Mouse (Mus musculus): Measurements from ENCODE around the gene Fhad1. TPM values are rescaled to one million over a fixed set of nuclear protein-coding genes. Genes with fewer than 3 reads are reported as not detected.

Fhad1 gene
- polyA plus RNA-seq, 1 experiment from 2014 or later = 4.9 TPM

- H3K9ac ChIP-seq (ENCODE audit: low read length) = no peak overlapping the region
- 0 out of 2 replicates have a peak overlapping the region, but pooled peaks have one; percentile 30 for H3K27ac ChIP-seq (replicated peaks)
- H3K36me3 ChIP-seq (ENCODE audit: control insufficient read depth, insufficient read depth, low read length) = peaks cover 7% of the 10 kb centered on the region
- H3K4me1 ChIP-seq (replicated peaks; ENCODE audit: control insufficient read depth, insufficient read depth) = no peaks in the 10 kb centered on the region
- WGBS = 56% methylated on average over 20 of the region's 20 CpGs
- H3K4me3 ChIP-seq (ENCODE audit: low read depth, low read length) = no peak overlapping the region
- no peaks in the 10 kb centered on the region for H3K27me3 ChIP-seq (ENCODE audit: control insufficient read depth, insufficient read depth, low read length)
- no peak for ATAC-seq (ENCODE audit: low FRiP score, low TSS enrichment)
- no peak overlapping the region for H3K4me2 ChIP-seq (replicated peaks; ENCODE audit: low read depth)
- no peak for DNase-seq (ENCODE audit: low spot score)
- TF ChIP-seq CTCF (IDR thresholded peaks at IDR 0.05; ENCODE audit: low read depth) (no peak), EP300 (optimal IDR thresholded peaks at IDR 0.05) (no peak)
- H3K9me3 ChIP-seq (ENCODE audit: control insufficient read depth, low read length) = no peaks in the 10 kb centered on the region
Measured at GRCm38 (mm10) chr4:141858501-141858900, 156.4 kb downstream of the Fhad1 start.

DNA sequence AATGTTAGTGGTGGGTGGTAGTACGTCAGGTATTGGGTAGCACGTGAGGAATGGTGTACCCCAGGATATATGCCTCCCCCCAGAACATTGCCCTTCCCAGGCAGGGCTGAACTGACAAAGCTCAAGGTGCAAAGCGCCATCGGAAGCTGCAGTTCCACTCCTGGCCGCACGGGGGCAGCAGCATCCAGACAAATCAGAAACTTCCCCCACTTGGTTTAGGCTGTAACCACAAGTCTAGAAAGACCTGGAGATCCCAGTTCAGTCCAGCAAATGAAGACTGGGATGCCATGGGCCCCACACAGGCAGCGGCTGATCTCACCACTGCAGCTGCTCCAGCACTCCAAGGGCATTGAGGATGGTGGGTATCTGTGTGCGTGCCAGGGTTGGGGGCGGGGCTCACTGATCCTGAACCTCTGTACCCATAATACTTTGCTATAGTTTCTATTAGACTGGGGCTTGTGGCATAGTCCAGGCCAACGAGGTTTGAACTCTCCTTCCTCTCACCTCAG is 157.4 kb downstream of the Fhad1 start:
- H3K9ac ChIP-seq (ENCODE audit: low read length) = no peak overlapping the region
- no peak overlapping the region for H3K4me3 ChIP-seq (ENCODE audit: low read depth, low read length)
- DNase-seq (ENCODE audit: low spot score) (peak; percentile 89), ATAC-seq (ENCODE audit: low FRiP score, low TSS enrichment) (peak; percentile 45)
- no peak overlapping the region for H3K4me2 ChIP-seq (replicated peaks; ENCODE audit: low read depth)
- WGBS = 12% methylated on average over 10 of the region's 10 CpGs
- TF ChIP-seq CTCF (IDR thresholded peaks at IDR 0.05; ENCODE audit: low read depth) (peak; percentile 97), EP300 (optimal IDR thresholded peaks at IDR 0.05) (no peak)
- H3K27me3 ChIP-seq (ENCODE audit: control insufficient read depth, insufficient read depth, low read length) = no peaks in the 10 kb centered on the region
- 0 out of 2 replicates have a peak overlapping the region, but pooled peaks have one; percentile 25 for H3K27ac ChIP-seq (replicated peaks)
- no peaks in the 10 kb centered on the region for H3K4me1 ChIP-seq (replicated peaks; ENCODE audit: control insufficient read depth, insufficient read depth)
- H3K36me3 ChIP-seq (ENCODE audit: control insufficient read depth, insufficient read depth, low read length) = peaks cover 7% of the 10 kb centered on the region
- H3K9me3 ChIP-seq (ENCODE audit: control insufficient read depth, low read length) = no peaks in the 10 kb centered on the region

- H3K27ac ChIP-seq (replicated peaks) = no peak overlapping the region
- H3K9ac ChIP-seq (ENCODE audit: low read length) = no peak overlapping the region
- no peak overlapping the region for H3K4me3 ChIP-seq (ENCODE audit: low read depth, low read length)
- ATAC-seq (ENCODE audit: low FRiP score, low TSS enrichment) (no peak), DNase-seq (ENCODE audit: low spot score) (peak; percentile 68)
- no peaks in the 10 kb centered on the region for H3K9me3 ChIP-seq (ENCODE audit: control insufficient read depth, low read length)
- 64% methylated on average over 9 of the region's 9 CpGs for WGBS
- no peaks in the 10 kb centered on the region for H3K4me1 ChIP-seq (replicated peaks; ENCODE audit: control insufficient read depth, insufficient read depth)
- H3K27me3 ChIP-seq (ENCODE audit: control insufficient read depth, insufficient read depth, low read length) = no peaks in the 10 kb centered on the region
- TF ChIP-seq EP300 (optimal IDR thresholded peaks at IDR 0.05) (no peak), CTCF (IDR thresholded peaks at IDR 0.05; ENCODE audit: low read depth) (peak; percentile 88)
- H3K4me2 ChIP-seq (replicated peaks; ENCODE audit: low read depth) = no peak overlapping the region
- H3K36me3 ChIP-seq (ENCODE audit: control insufficient read depth, insufficient read depth, low read length) = no peaks in the 10 kb centered on the region
Measured at GRCm38 (mm10) chr4:141853437-141853836, 161.4 kb downstream of the Fhad1 start.

DNA sequence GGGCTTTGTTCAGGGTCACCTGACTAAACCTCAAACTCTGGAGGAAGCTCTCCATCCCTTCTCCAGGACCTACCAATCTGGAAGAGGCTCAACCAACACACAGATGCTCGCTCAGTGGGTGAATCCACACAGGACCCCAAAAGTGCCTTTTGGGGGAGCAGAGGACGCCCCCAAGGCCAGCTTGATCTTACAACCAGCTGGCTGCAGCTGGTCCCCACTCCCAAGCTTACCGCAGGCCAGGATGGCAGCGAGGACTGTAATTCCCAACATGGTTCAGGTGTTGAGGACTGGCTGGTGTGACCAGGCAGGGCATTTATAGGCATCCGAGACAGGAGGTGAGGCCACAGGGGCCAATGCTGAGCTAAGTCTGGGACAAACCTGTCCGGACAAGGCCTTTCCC is 168.9 kb downstream of the Fhad1 start, which contains the start of gene Ctrc:
Gene Ctrc (minus strand): TSS at position 361 of the 400 bp plus-strand sequence.
- no peak for ATAC-seq (ENCODE audit: low FRiP score, low TSS enrichment)
- no peak within 1 kb of the TSS for H3K27ac ChIP-seq (replicated peaks)
- no peak within 1 kb of the TSS for H3K9ac ChIP-seq (ENCODE audit: low read length)
- 81% methylated on average over 6 of the region's 6 CpGs for WGBS
- no peaks in the 10 kb centered on the region for H3K4me1 ChIP-seq (replicated peaks; ENCODE audit: control insufficient read depth, insufficient read depth)
- no peaks in the 10 kb centered on the region for H3K9me3 ChIP-seq (ENCODE audit: control insufficient read depth, low read length)
- DNase-seq (ENCODE audit: low spot score) = no peak
- no peaks in the 10 kb centered on the region for H3K36me3 ChIP-seq (ENCODE audit: control insufficient read depth, insufficient read depth, low read length)
- no peak within 1 kb of the TSS for H3K4me2 ChIP-seq (replicated peaks; ENCODE audit: low read depth)
- H3K4me3 ChIP-seq (ENCODE audit: low read depth, low read length) = no peak within 1 kb of the TSS
- TF ChIP-seq CTCF (IDR thresholded peaks at IDR 0.05; ENCODE audit: low read depth) = no peak
- no peak for TF ChIP-seq EP300 (optimal IDR thresholded peaks at IDR 0.05)
- H3K27me3 ChIP-seq (ENCODE audit: control insufficient read depth, insufficient read depth, low read length) = no peaks in the 10 kb centered on the region

Other genes starting within 250 kb of the Fhad1 start
- gene Dnajc16, start 224.2 kb downstream of the Fhad1 start, polyA plus RNA-seq (2015; fragmentation: Nextera tagmentation; extraction: Ambion mirVana) = 2.9 and 3.1 TPM in 2 replicates
- gene Casp9, start 221.5 kb downstream of the Fhad1 start, polyA plus RNA-seq (2015; fragmentation: Nextera tagmentation; extraction: Ambion mirVana) = 9.8 and 10.8 TPM in 2 replicates
- gene Cela2a, start 188.9 kb downstream of the Fhad1 start, polyA plus RNA-seq (2015; fragmentation: Nextera tagmentation; extraction: Ambion mirVana) = 18.1 and 22.4 TPM in 2 replicates
- gene Ctrc, start 168.7 kb downstream of the Fhad1 start, polyA plus RNA-seq (2015; fragmentation: Nextera tagmentation; extraction: Ambion mirVana) = not detected in 2 replicates
- gene Efhd2, start 140.2 kb downstream of the Fhad1 start, polyA plus RNA-seq (2015; fragmentation: Nextera tagmentation; extraction: Ambion mirVana) = 111 and 121 TPM in 2 replicates
- 79.0 and 90.0 TPM in 2 replicates for gene Tmem51, start 69.2 kb upstream of the Fhad1 start, polyA plus RNA-seq (2015; fragmentation: Nextera tagmentation; extraction: Ambion mirVana)
- 11.4 and 13.6 TPM in 2 replicates for gene Kazn, start 224.3 kb upstream of the Fhad1 start, polyA plus RNA-seq (2015; fragmentation: Nextera tagmentation; extraction: Ambion mirVana)

Measured in stomach, postnatal 0 days (tissue).